ENCODE assay signal across 13 mouse cellular contexts in genomic region chr5:131222498-131223244, GRCm38 (mm10).
DNase-seq lines count a peak whose midpoint lies in the region; TF ChIP-seq lines count a peak whose summit lies in the region.
"Had no signal": no experiment of that assay in that cellular context is flagged by ENCODE, and none has a peak within 500 bp of the region (broad histone marks: within the 10 kb centered on the region; RNA-seq: fewer than 3 reads in every experiment).

No protein-coding gene starts in this region.

- no peaks in the 10 kb centered on the region for H3K4me1 ChIP-seq in cerebellum, adult 2 months (ENCODE audit: control insufficient read depth, insufficient read depth, low read length)
- H3K4me1 ChIP-seq in lung, adult 2 months (ENCODE audit: control insufficient read depth, insufficient read depth, low read length): no peaks in the 10 kb centered on the region
- H3K4me1 ChIP-seq: limb, embryonic 12.5 days had no signal

- peak; percentile 25 for DNase-seq in gastrocnemius, adult 2 months
- no peak for DNase-seq in gastrocnemius, postnatal 14 days
- peak; percentile 76 for DNase-seq in brain, adult 2 months (ENCODE audit: low read depth, low spot score)
- peak; percentile 29 to 66 for DNase-seq in cerebellum, adult 2 months
- DNase-seq in layer of hippocampus, adult 2 months (ENCODE audit: low spot score in 2 of 2): peak; percentile 42 to 80
- DNase-seq in right cerebral cortex, postnatal 36 days (ENCODE audit: low spot score in 2 of 2): no peak
- DNase-seq in lung, adult 2 months: no peak
- DNase-seq: kidney, postnatal 25 days; liver, postnatal 0 days; right cerebral cortex, postnatal 25 days; thymus, postnatal 36 days had no signal

- no peak overlapping the region for H3K4me3 ChIP-seq in gastrocnemius, adult 2 months
- H3K4me3 ChIP-seq in cerebellum, adult 2 months (replicated peaks; ENCODE audit: insufficient read depth, low read depth, low read length): no peak overlapping the region
- no peak overlapping the region for H3K4me3 ChIP-seq in layer of hippocampus, adult 2 months
- H3K4me3 ChIP-seq in lung, adult 2 months (replicated peaks; ENCODE audit: extremely low read depth, low read depth, low read length): no peak overlapping the region
- H3K4me3 ChIP-seq: limb, embryonic 12.5 days; neural tube, embryonic 15.5 days had no signal

- TF ChIP-seq CTCF in gastrocnemius, adult 2 months (IDR thresholded peaks at IDR 0.05): no peak
- no peak for TF ChIP-seq CTCF in cerebellum, adult 2 months (IDR thresholded peaks at IDR 0.05; ENCODE audit: borderline replicate concordance, insufficient read depth, low read depth, low read length)
- no peak for TF ChIP-seq CTCF in layer of hippocampus, adult 2 months (conservative IDR thresholded peaks at IDR 0.05)
- TF ChIP-seq CTCF in lung, adult 2 months (IDR thresholded peaks at IDR 0.05; ENCODE audit: insufficient read depth, low read length): no peak

- intact Hi-C loops in gastrocnemius, adult 2 months (cut with DNase I): no loop called here
- intact Hi-C loops in gastrocnemius, postnatal 14 days (cut with DNase I; ENCODE audit: low total_unique reads): no loop called here

- H3K27ac ChIP-seq in gastrocnemius, adult 2 months: 0 out of 2 replicates have a peak overlapping the region, but pooled peaks have one; percentile 12
- no peak overlapping the region for H3K27ac ChIP-seq in cerebellum, adult 2 months (ENCODE audit: insufficient read depth, low read length)
- H3K27ac ChIP-seq in layer of hippocampus, adult 2 months: peak overlapping the region; percentile 63; the same call in 1 of the 2 replicates
- H3K27ac ChIP-seq: limb, embryonic 12.5 days; neural tube, embryonic 15.5 days had no signal

- no peak for TF ChIP-seq POLR2A in cerebellum, adult 2 months (IDR thresholded peaks at IDR 0.05; ENCODE audit: borderline replicate concordance, insufficient read depth, low read length)
- no peak for TF ChIP-seq POLR2A in lung, adult 2 months (IDR thresholded peaks at IDR 0.05; ENCODE audit: borderline replicate concordance, extremely low read depth, low read depth, low read length)

- 39% methylated on average over 10 of the region's 10 CpGs for WGBS in cerebellum, adult 2 months
- WGBS in lung, adult 2 months: 84% methylated on average over 10 of the region's 10 CpGs

- no peaks in the 10 kb centered on the region for H3K27me3 ChIP-seq in cerebellum, adult 2 months (ENCODE audit: control insufficient read depth, insufficient read depth, low read length)
- H3K27me3 ChIP-seq: limb, embryonic 12.5 days; neural tube, embryonic 15.5 days had no signal

Comparison
In these comparisons a context has a peak if more than half of its experiments do, and no peak if none do; other contexts are left out.
1. DNase-seq: peak in gastrocnemius, adult 2 months (single experiment), brain, adult 2 months (single experiment), cerebellum, adult 2 months (2 of 2) and layer of hippocampus, adult 2 months (2 of 2); none in gastrocnemius, postnatal 14 days (single experiment), right cerebral cortex, postnatal 36 days (0 of 2) and lung, adult 2 months (single experiment).